15 mouse cellular contexts compared by ENCODE assay signal in the genomic region with DNA sequence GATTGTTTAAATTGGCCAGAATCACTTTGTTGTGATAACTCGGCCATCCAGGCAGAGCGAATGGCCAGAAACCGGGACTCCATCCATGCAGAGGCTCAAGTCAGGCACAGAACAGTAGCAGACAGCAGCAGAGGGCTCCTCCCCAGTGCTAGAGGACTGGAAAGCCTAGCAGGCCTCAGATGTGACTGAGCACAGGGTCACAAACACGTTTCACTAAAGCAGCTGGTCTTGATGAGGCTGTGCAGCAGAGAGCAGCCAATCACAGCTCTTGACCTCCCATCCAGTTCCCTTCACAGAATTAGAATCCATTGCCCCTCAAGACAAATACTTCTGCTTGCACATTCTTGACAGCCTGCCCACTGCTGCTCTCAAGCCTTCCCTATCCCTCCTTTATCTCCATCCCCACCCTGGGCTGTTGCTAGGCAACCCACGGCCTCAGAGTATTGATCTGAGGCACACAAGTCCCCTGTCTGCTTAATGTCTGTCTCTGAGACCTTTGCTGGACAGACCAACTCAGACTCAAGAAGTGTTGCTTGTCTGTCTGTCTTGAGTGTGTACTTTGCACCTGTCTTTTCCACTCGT. TPM values are rescaled to one million over a fixed set of nuclear protein-coding genes. Genes with fewer than 3 reads are reported as not detected.
DNase-seq lines count a peak whose midpoint lies in the region; ATAC-seq and TF ChIP-seq lines count a peak whose summit lies in the region.
"Had no signal": no experiment of that assay in that cellular context is flagged by ENCODE, and none has a peak within 500 bp of the region (broad histone marks: within the 10 kb centered on the region; RNA-seq: fewer than 3 reads in every experiment).

No protein-coding gene starts in this region.

- intact Hi-C loops in heart, adult 2 months (cut with DNase I) = no loop called here

- 42% methylated on average over 6 of the region's 6 CpGs for WGBS in heart, adult 2 months
- WGBS in forebrain, embryonic 11.5 days = 43% methylated on average over 6 of the region's 6 CpGs
- WGBS in hindbrain, embryonic 16.5 days = 22% methylated on average over 6 of the region's 6 CpGs
- WGBS in neural tube, embryonic 12.5 days = 42% methylated on average over 6 of the region's 6 CpGs

- H3K9me3 ChIP-seq in forebrain, embryonic 11.5 days (ENCODE audit: control insufficient read depth, low read length) = no peaks in the 10 kb centered on the region
- H3K9me3 ChIP-seq in hindbrain, embryonic 16.5 days (ENCODE audit: control insufficient read depth, low read length) = no peaks in the 10 kb centered on the region
- H3K9me3 ChIP-seq in neural tube, embryonic 12.5 days = no peaks in the 10 kb centered on the region
- H3K9me3 ChIP-seq: embryonic facial prominence, embryonic 13.5 days; limb, embryonic 13.5 days; lung, embryonic 15.5 days had no signal

- H3K4me3 ChIP-seq in heart, adult 2 months = no peak overlapping the region
- no peak overlapping the region for H3K4me3 ChIP-seq in forebrain, embryonic 11.5 days (ENCODE audit: low read depth, low read length)
- H3K4me3 ChIP-seq in hindbrain, embryonic 16.5 days (ENCODE audit: low read length) = no peak overlapping the region
- no peak overlapping the region for H3K4me3 ChIP-seq in neural tube, embryonic 12.5 days
- H3K4me3 ChIP-seq: embryonic facial prominence, embryonic 13.5 days; limb, embryonic 13.5 days; lung, embryonic 15.5 days; myocyte had no signal

- H3K27me3 ChIP-seq in heart, adult 2 months (ENCODE audit: control insufficient read depth, insufficient read depth, low read length) = no peaks in the 10 kb centered on the region
- no peaks in the 10 kb centered on the region for H3K27me3 ChIP-seq in forebrain, embryonic 11.5 days (ENCODE audit: control insufficient read depth, insufficient read depth, low read length)
- H3K27me3 ChIP-seq in hindbrain, embryonic 16.5 days (replicated peaks; ENCODE audit: control insufficient read depth, insufficient read depth, low read length) = no peaks in the 10 kb centered on the region
- 0 out of 2 replicates have a peak, but pooled peaks cover 8% of the 10 kb centered on the region for H3K27me3 ChIP-seq in neural tube, embryonic 12.5 days (replicated peaks)
- H3K27me3 ChIP-seq: lung, embryonic 15.5 days had no signal

- no peak overlapping the region for H3K4me2 ChIP-seq in forebrain, embryonic 11.5 days (ENCODE audit: low read depth, low read length, severe bottlenecking)
- no peak overlapping the region for H3K4me2 ChIP-seq in hindbrain, embryonic 16.5 days (ENCODE audit: low read length)
- H3K4me2 ChIP-seq in neural tube, embryonic 12.5 days (replicated peaks) = no peak overlapping the region
- H3K4me2 ChIP-seq: embryonic facial prominence, embryonic 13.5 days; limb, embryonic 13.5 days; lung, embryonic 15.5 days had no signal

- H3K4me1 ChIP-seq in heart, adult 2 months (ENCODE audit: control insufficient read depth, insufficient read depth, low read length) = no peaks in the 10 kb centered on the region
- peaks cover 16% of the 10 kb centered on the region for H3K4me1 ChIP-seq in forebrain, embryonic 11.5 days (replicated peaks; ENCODE audit: control insufficient read depth, insufficient read depth, low read length)
- H3K4me1 ChIP-seq in hindbrain, embryonic 16.5 days (ENCODE audit: control insufficient read depth, insufficient read depth, low read depth, low read length) = peaks cover 23% of the 10 kb centered on the region
- peaks cover 30% of the 10 kb centered on the region for H3K4me1 ChIP-seq in neural tube, embryonic 12.5 days
- H3K4me1 ChIP-seq: lung, embryonic 15.5 days had no signal

- no peak overlapping the region for H3K27ac ChIP-seq in heart, adult 2 months
- H3K27ac ChIP-seq in forebrain, embryonic 11.5 days (ENCODE audit: low read depth, low read length) = peak overlapping the region; percentile 31; the same call in 1 of the 2 replicates
- H3K27ac ChIP-seq in hindbrain, embryonic 16.5 days (ENCODE audit: low read depth, low read length) = peak overlapping the region; percentile 48
- H3K27ac ChIP-seq in neural tube, embryonic 12.5 days = 0 out of 2 replicates have a peak overlapping the region, but pooled peaks have one; percentile 2
- H3K27ac ChIP-seq: embryonic facial prominence, embryonic 13.5 days; limb, embryonic 13.5 days; lung, embryonic 15.5 days had no signal

- TF ChIP-seq EP300 in heart, adult 2 months (IDR thresholded peaks at IDR 0.05; ENCODE audit: insufficient read depth, low read depth, low read length) = no peak

- no peak overlapping the region for H3K9ac ChIP-seq in heart, adult 2 months (ENCODE audit: low read depth, low read length)
- no peak overlapping the region; the same call in 1 of the 2 replicates for H3K9ac ChIP-seq in forebrain, embryonic 11.5 days (ENCODE audit: low read length)
- H3K9ac ChIP-seq in hindbrain, embryonic 16.5 days (ENCODE audit: low read depth, low read length) = peak overlapping the region; percentile 36; the same call in 1 of the 2 replicates
- H3K9ac ChIP-seq in neural tube, embryonic 12.5 days = no peak overlapping the region
- H3K9ac ChIP-seq: embryonic facial prominence, embryonic 13.5 days; limb, embryonic 13.5 days; lung, embryonic 15.5 days had no signal

- no peaks in the 10 kb centered on the region for H3K79me2 ChIP-seq in heart, adult 2 months (replicated peaks; ENCODE audit: control insufficient read depth, insufficient read depth, low read length)

- no peaks in the 10 kb centered on the region for H3K36me3 ChIP-seq in heart, adult 2 months (ENCODE audit: control insufficient read depth, insufficient read depth, low read length)
- no peaks in the 10 kb centered on the region for H3K36me3 ChIP-seq in forebrain, embryonic 11.5 days (ENCODE audit: control insufficient read depth, insufficient read depth, low read length)
- H3K36me3 ChIP-seq in hindbrain, embryonic 16.5 days (ENCODE audit: control insufficient read depth, insufficient read depth, low read length) = no peaks in the 10 kb centered on the region
- no peaks in the 10 kb centered on the region for H3K36me3 ChIP-seq in neural tube, embryonic 12.5 days
- H3K36me3 ChIP-seq: embryonic facial prominence, embryonic 13.5 days; G1E; limb, embryonic 13.5 days; lung, embryonic 15.5 days had no signal

- peak; percentile 86 for DNase-seq in heart, adult 11 months
- no peak for DNase-seq in heart, adult 2 months
- DNase-seq in forebrain, embryonic 11.5 days (ENCODE audit: low spot score) = no peak
- DNase-seq in MN1 (ENCODE audit: low spot score) = no peak
- DNase-seq in adrenal gland, postnatal 4 days (ENCODE audit: low spot score in 2 of 2) = no peak
- DNase-seq in lung, postnatal 36 days = no peak
- DNase-seq: kidney, adult 11 months; layer of hippocampus, adult 9-11 months had no signal

- no peak for TF ChIP-seq POLR2A in heart, adult 2 months (IDR thresholded peaks at IDR 0.05; ENCODE audit: insufficient read depth, low read depth, low read length)

- TF ChIP-seq CTCF in heart, adult 2 months (IDR thresholded peaks at IDR 0.05) = no peak

- peak; percentile 67 for ATAC-seq in forebrain, embryonic 11.5 days (replicated peaks; ENCODE audit: low FRiP score)
- peak; percentile 68 for ATAC-seq in hindbrain, embryonic 16.5 days
- ATAC-seq in neural tube, embryonic 12.5 days (ENCODE audit: low FRiP score, low read depth) = 0 out of 2 replicates have a peak, but pooled peaks have one; percentile 39

RNA-seq across cellular contexts. Expression of gene Myo18b, which starts 52.4 kb away (rescaled TPM):
- total RNA-seq in heart, adult 2 months (2021) = 100 to 1,000 TPM; 198 to 235 TPM
- 74.3 and 111 TPM in 2 replicates for polyA plus RNA-seq in heart, adult 2 months (2012; rRNA removed)
- 0.28 and 0.36 TPM in 2 replicates for polyA plus RNA-seq in forebrain, embryonic 11.5 days (2014; fragmentation: Nextera tagmentation; extraction: Ambion mirVana)
- 1.2 TPM in 2 replicates for polyA plus RNA-seq in hindbrain, embryonic 16.5 days (2015; fragmentation: Nextera tagmentation; extraction: Ambion mirVana)
- polyA plus RNA-seq in neural tube, embryonic 12.5 days (2016; fragmentation: Nextera tagmentation; extraction: Ambion mirVana) = 0.66 and 1.3 TPM in 2 replicates
- total RNA-seq in adrenal gland, postnatal 4 days (2021) = 1 to 10 TPM; 2.4 to 6.6 TPM
- polyA plus RNA-seq: G1E had no signal

Comparison
In these comparisons a context has a peak if more than half of its experiments do, and no peak if none do; other contexts are left out.
1. RNA of gene Myo18b, which starts 52.4 kb away (polyA plus RNA-seq): 74.3 to 111 TPM in heart, adult 2 months; 0.66 to 1.3 TPM in neural tube, embryonic 12.5 days, 1.2 TPM in hindbrain, embryonic 16.5 days and 0.28 to 0.36 TPM in forebrain, embryonic 11.5 days; every median in the first group is over 10 times any median in the second.
2. Peak in every context shown above with its lines, with median percentiles within 50 percentile points of each other: ATAC-seq.